Mouse (Mus musculus) bone marrow, adult 2 months (tissue): ENCODE data around the gene Brd1.

Experiments
- CTCF ChIP-seq: fragments of 200-500 bp; IDR thresholded peaks from 2 replicates; pipeline ENCODE4 v1.5.1; 2011; ENCODE audit warnings: low read length, control low read depth; ENCODE audit not compliant: control insufficient read depth, insufficient read depth
- POLR2A ChIP-seq: fragments of 200-500 bp; IDR thresholded peaks from 2 replicates; pipeline ENCODE4 v1.6.1; 2011; ENCODE audit warnings: low read depth, mild to moderate bottlenecking, control low read depth, low read length, borderline replicate concordance; ENCODE audit not compliant: control insufficient read depth

- TF ChIP-seq CTCF = no peak
- TF ChIP-seq POLR2A = no peak
Observed at GRCm38 (mm10) chr15:88714021-88714589, 19.9 kb downstream of the Brd1 start.
